Mouse (Mus musculus) kidney, adult 11 months (tissue): ENCODE results near the gene Lsm3.

Source experiments
- DNase-seq: peaks from one replicate; pipeline ENCODE4 v3.0.0; 2022

Gene Lsm3

DNA sequence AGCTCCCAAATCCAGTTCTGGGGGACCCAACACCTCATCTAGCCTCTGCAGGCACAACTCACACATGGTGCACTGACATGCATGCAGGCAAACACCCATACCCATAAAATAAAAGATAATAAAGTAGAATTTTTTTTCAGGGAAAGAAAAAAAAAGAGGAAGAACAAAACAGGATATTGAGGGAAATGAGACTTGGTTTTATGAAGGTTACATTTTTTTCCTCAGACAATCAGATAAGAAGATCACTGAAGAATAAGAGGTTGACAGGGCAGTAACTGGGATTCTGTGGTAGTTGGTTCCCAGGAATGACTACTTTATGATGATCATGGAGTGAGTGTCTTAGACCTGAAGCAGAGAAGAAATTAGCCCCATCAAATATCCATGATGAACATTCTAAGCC, 1.6 kb upstream of the Lsm3 start:
- no peak for DNase-seq

- no peak for DNase-seq
These were observed 878 bp upstream of the Lsm3 start for GRCm38 (mm10) chr6:91514737-91515362.

DNA sequence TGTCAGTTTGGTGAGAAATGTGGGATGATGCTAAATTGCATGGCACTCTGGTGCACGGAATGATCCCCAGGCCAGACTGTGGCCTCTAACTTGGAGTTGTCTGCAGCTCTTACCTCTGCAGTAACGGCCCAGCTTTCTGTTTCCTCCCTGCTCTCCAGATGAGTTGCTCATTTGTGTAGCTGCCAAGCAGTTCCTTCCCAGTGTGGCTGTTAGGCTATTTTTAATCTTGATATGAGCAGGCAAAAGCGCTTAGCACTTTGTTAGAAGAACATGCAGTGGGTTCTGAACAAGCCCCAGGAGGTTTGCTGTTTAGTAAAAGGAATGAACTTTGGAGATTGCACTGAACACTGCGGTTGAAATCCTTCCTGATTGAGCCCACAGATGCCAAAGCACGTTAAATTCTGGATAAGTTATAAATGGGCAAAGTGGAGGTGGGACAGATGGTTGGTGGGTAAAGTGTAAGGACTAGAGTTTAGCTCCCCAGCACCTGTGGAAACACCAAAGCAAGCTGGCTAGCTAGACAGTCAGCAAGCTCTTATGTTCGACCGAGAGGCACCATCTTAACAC, 2.8 kb downstream of the Lsm3 start:
- DNase-seq, result no peak

- DNase-seq, result no peak
These were observed 7.1 kb downstream of the Lsm3 start for GRCm38 (mm10) chr6:91522816-91523215.

GRCm38 (mm10) chr6:91525544-91525943, 9.8 kb downstream of the Lsm3 start:
- no peak for DNase-seq

DNA sequence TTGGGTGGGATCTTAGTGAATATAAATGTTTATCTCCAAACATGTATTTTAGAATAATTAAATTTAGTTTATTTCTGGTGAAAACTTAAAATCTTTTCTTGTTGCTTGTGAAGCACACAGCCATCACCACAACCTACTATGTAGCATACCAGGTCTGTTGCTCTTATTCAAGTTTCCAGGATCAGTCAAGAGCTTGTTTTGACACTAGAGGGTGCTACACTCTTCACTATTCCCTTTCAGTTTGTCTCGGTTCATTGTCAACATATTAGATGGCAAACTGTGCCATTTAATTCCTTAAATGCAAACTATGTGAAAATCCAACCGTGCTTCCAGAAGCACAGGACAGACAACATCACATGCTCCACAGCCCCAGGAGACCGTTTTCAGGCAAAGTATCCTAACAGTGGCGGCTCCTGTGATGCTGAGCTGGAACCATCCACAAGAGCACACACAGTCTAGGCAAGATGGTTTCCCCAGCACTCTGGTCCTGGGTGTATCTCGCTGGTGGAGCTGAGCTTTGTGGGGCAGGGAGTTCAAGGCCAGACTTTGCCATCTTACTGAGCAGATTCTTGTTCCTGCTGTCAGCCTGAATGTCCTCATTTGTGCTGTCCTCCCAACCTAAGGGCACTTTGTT, 11.6 kb downstream of the Lsm3 start:
- no peak for DNase-seq

- peak; percentile 46 for DNase-seq
These were observed 12.5 kb downstream of the Lsm3 start for GRCm38 (mm10) chr6:91528265-91528664.

DNA sequence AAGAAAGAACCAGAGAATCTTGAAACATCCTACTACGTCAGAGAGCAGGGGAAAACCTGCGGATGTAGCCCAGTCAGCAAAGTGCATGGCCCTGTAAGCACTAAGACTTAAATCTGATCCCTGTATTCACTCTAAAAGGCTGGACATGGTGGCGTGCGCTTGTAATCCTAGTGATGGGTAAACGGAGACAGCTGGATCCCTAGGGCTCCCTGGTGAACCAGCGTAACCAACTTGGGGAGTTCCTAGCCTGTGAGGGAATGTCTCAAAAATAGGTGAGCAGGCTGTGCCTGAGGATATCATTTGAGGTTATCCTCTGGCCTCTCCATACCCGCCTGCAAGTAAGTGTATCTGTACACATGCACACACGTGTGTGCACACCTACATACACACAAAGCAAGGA, 14.9 kb downstream of the Lsm3 start:
- DNase-seq, result no peak

- DNase-seq, result no peak
These were observed 15.5 kb downstream of the Lsm3 start for GRCm38 (mm10) chr6:91531276-91531675.

- no peak for DNase-seq
These were observed 16.9 kb downstream of the Lsm3 start for GRCm38 (mm10) chr6:91532661-91533060.

DNA sequence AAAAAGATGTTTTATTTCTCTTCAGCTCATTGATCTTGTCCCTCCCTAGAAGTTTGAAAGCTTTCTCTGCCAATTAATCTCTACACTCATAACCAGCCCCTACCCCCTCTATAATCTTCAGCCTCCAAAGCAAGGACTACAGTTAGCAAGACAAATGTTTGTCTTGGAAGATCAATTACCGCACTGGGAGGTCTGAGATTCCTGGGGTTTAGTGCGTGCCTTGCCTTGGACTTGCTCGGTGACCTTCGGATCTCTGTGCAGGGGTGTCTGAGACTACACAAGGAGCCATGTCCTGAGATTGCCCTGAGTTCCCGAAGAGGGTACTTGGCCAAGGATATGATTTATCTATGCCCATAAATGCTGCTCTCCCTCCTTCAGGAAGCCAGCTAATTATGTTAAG, 17.6 kb downstream of the Lsm3 start:
- DNase-seq, result peak; percentile 87

DNA sequence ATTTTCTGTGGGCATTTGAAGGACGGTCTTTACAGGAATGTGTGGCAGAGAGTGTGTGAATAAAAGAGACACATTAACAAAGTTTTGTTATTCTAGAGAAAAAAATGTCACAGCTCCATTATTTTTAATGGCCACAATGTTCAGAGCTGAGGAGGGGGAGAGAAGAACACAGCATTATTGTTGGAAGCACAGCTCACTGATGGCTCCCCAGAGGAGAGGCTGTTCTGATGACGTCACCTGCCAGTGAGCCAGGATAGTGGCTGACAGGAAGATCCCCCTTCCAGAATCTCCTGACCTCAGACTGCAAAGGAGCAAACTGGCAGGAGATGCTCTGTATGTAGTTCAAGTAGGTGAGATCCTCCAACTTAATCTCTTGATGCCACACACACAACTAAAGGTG, 18.0 kb downstream of the Lsm3 start:
- DNase-seq, result no peak

DNA sequence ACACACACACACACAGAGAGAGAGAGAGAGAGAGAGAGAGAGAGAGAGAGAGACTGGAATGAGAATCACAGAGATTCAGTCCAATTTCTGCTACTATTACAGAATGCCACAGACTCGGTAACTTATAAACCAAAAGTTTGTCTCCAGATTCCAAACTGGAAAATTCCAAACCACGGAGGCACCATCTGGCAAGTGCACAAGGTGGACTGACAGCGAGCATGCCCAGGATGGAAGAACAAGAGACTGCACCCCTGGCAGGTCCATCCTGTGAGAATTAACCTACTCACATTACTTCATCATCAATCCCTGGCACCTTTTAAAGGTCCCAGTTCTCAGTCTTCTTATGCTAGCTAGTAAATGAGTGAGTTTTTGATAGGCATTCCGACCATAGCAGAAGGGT, 18.5 kb downstream of the Lsm3 start:
- DNase-seq, result peak; percentile 77

DNA sequence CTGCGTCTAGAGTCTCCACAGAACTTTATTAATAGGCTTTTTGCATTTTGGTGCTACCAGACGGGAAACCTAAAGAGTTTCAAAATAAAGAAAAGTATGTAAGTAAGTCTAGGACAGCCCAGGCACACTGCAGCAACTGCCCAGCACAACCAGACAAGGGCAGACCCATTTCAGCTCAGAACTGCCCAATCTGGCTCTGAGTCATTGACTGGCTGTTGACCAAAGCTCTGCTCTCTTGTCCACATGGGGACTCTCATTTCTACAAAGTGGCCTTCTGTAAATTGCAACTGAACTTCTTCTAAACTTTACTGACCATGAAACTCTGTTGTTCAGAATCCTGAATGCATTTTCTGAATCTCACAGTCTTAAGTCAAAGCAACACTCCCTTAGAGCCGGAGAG, 19.5 kb downstream of the Lsm3 start:
- no peak for DNase-seq

DNA sequence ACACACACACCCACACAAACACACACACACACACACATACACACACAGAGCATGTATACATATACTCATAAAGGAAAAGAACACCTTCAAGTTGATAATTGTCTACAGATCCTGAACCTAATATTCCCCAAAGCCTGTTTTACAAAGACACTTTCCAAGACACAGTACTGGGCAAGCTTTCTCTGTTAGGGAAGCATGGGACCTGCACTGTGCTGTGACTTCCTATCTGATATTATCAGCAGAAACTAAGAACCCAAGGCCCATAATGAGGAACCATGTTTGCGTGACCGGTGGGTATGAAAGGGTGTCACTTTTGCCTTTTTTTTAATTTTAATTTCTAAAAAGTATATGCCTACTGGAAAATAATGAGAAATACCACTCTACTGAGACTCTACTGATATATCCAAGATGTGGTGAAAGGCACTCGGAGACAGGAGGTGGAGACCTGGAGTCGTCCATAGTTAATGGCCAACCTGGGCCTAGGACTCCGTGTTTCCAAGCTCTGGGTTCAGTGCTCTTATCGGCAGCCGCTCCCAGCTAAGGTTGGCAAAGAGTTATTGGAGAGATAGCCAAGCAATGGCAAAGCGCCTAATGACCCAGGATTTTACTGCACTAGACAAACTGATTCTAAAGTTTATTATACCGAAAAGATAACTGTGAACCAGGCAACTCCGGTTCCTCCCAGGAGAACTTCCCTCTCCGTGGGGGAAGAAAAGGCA, 20.5 kb downstream of the Lsm3 start:
- DNase-seq, result peak; percentile 61

GRCm38 (mm10) chr6:91541276-91541675, 25.5 kb downstream of the Lsm3 start:
- no peak for DNase-seq

GRCm38 (mm10) chr6:91543056-91543455, 27.3 kb downstream of the Lsm3 start:
- DNase-seq, result no peak

- DNase-seq, result no peak
These were observed 30.6 kb downstream of the Lsm3 start for GRCm38 (mm10) chr6:91546241-91546884.

- DNase-seq, result no peak
These were observed 31.6 kb downstream of the Lsm3 start for GRCm38 (mm10) chr6:91547313-91547712.

GRCm38 (mm10) chr6:91549621-91550020, 33.9 kb downstream of the Lsm3 start:
- DNase-seq, result no peak

DNA sequence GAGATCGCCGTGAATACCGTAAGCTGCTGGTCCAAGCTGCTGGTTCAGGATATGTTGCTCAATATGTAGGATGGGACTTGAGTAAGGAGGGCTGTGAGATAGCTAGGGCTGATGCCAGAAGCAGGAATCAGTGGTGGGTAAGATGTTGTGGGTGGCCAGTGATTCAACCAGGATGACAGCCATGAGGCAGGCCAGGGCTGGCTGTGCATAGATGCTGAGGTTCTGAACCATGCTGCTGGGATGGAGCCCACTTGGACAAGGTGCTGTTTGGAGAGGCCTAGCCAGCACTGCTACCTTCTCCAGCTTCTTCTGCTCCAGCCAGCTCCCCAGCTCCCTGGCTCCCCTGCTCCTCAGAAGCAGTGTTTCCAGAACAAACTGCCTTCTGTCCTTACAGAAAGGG, 35.9 kb downstream of the Lsm3 start:
- no peak for DNase-seq

GRCm38 (mm10) chr6:91552693-91553092, 37.0 kb downstream of the Lsm3 start:
- DNase-seq, result no peak

- no peak for DNase-seq
These were observed 42.8 kb downstream of the Lsm3 start for GRCm38 (mm10) chr6:91558565-91558964.

DNA sequence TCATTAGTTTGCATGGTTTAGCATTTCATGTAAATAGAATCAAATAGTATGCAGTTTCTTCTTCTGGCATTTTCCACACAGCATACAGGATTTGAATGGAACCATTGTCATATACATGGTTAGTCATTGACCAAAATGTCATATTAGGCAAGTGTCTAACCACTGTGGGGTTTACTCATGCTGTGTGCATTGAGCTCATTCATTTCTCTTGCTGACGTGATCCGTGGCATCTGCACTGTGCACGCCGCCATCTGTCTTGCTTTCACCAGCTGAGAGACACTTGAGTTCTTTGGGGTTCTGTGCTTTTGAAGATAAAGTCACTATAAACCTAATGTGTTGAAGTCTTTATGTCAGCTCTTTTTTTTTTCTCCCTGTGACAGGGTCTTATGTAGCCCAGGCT, 43.6 kb downstream of the Lsm3 start:
- no peak for DNase-seq
